Mouse (Mus musculus): ENCODE data around the gene Eci1.

DNA sequence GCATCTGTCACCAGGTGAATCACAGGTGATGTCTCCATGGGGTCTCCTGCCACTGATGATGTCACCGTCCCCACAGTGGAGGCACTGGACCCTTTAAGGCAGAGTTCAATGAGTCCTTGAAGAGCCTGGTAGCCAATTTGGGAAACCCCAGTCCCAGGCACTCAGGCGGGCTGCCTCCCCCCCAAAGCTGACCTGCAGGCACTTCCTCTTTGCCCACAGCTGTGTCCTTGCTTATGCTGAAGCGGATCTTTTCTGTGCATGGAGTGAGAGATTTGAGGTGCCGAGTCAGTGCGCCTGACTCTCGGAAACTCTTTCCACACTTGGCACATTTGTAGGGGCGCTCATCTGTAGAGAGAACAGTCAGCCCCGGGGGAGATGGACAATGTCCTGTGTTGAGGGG is 20.1 kb downstream of the Eci1 start:
- TF ChIP-seq CTCF (IDR thresholded peaks at IDR 0.05; ENCODE audit: low read depth) (no peak), EP300 (IDR thresholded peaks at IDR 0.05; ENCODE audit: low read depth) (no peak)
